Mouse (Mus musculus): Measurements from ENCODE around the gene Hoxd9.

DNA sequence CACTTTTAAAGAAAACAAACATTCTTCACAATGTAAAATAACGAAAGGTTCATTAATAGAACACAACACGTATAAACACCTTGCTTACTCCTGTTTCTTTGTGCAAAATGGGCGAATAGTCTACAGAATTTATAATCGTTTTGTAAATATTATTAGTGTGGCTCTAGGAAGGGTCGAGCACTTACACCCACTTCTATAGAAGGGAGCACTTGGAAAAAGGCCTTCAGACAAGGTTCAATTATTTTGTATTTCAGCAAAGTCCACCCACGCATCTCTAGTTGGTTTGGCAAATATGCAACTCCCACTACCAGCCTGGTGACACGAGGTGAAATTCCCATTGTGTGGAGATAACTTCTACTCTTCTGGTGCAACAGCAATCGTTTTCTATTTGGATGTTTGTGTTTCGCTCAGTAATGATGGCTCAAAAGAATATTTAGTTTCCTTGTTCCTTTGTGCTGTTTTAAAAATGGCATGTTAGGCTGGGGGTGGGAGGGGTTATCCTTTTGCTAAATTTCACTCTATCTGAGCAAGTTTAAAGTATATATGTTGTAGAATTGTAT lies 51.0 kb downstream of the Hoxd9 start:
- TF ChIP-seq CTCF (IDR thresholded peaks at IDR 0.05), result no peak
- TF ChIP-seq EP300 (IDR thresholded peaks at IDR 0.05), result no peak

All from lung, postnatal 0 days (tissue).